Mouse (Mus musculus): ENCODE measurements around the gene Pitx1. TPM values are rescaled to one million over a fixed set of nuclear protein-coding genes. Genes with fewer than 3 reads are reported as not detected.
A peak's percentile ranks its signal among the peaks of the same experiment; 100 is the strongest.

Pitx1 gene
- total RNA-seq, 2 experiments from 2014 or later: not detected

DNA sequence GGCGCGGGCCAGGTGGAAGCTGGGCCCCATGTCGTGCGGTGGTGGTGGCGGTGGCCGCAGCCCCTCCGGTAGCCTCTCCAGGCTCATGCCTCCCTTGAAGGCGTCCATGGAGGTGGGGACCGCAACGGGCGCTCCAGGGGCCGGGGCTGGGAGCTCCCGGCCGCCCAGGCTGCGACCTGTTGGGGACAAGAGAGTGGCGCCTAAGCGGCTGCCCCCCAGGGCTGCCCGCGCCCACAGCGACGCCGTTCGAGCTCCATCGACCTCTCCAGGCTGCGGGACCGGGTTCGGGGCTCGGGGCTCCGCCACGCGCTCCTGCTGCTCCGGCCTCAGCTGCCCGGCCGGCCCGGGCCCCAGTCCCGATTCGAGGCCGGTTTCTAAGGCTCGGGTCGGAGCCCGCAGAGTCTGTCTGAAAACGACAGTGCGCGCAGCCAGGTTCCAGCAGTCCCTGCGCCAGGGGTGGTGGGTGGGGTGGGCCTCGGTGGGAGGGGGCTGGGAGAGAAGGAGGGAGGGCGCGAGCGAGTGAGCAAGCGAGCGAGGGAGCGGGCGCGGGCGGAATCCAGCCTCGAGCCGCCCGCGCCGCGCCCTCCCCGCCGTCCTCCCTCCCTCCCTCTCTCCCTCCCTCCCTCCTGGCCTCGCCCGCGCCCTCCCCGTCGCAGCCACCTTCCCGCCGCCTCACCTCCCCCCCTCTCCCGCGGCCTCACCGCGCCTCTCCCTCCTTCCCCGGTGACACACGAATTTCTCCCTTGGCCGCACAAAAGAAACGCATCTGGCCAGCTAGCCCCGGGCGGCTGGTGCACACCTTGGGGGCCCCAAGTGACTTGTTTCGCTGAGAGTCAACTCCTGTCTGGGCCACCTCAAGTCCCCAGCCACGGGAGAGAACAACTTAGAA, 4.9 kb downstream of the Pitx1 start:
- no peak for DNase-seq

DNA sequence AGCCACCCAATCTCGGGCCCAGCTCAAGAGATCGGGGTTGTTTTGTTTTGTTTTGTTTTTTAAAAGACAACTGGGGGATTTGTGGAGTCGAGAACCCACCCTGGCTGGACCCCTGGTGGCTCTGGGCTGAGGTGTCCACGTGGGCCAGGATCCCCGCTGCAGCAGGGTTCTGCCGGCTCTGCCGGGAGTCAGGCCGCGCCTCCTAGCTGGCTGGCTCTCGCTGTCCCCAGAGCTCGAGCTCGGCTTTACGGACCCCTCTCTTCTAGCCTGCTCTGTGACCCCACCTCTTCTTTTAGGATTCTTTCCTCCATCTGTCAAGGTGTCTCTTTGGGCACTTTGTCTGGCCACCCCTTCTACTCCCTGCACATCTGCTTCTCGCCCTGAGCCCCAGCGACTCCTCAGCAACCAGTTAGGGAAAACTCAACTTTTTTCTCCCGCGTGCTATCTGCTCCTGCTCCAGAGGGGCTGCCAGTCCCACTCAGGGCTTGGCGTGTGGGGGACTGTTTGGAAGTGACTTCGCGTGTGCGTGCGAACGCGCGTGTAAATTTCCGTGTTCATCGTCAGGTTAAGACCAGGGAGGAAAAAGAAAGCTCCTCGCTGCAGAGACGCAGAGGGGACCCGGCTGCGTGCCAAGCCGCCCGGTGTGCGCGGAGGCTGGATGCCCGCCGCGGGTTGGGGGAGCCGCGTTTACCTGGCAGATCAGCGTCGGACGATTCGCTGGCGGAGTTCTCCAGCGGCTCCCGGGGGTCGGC, 5.7 kb downstream of the Pitx1 start:
- peak; percentile 20 for DNase-seq

DNA sequence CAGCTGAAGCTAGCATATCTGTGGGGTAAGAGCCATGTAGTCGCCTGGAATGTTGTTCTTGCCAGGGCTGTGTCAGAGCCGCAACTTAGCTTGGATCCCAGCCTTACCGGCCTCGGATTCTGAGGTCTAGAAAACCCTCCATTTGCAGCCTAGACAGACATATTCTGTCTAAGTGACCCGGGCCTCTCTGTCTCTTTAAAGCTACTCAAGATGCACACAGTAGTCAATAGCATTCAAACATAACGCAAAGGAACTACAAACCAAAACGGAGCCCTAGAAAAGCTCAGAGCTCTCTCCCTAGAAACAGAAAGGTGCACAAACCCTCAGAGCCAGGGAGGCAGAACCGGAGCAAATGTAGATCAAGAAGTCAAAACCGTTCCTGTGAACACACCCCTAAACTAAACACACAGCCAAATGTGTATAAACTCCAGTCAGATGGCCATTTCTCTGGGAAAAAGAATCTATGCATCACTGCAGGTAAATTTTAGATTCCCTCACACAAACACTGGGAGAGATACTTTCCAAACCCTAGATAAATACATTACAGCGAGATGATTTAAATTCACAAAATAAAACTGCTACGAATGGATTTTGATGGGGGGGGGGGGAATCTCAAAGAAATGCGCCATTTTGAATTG, 6.9 kb downstream of the Pitx1 start:
- no peak for DNase-seq

DNA sequence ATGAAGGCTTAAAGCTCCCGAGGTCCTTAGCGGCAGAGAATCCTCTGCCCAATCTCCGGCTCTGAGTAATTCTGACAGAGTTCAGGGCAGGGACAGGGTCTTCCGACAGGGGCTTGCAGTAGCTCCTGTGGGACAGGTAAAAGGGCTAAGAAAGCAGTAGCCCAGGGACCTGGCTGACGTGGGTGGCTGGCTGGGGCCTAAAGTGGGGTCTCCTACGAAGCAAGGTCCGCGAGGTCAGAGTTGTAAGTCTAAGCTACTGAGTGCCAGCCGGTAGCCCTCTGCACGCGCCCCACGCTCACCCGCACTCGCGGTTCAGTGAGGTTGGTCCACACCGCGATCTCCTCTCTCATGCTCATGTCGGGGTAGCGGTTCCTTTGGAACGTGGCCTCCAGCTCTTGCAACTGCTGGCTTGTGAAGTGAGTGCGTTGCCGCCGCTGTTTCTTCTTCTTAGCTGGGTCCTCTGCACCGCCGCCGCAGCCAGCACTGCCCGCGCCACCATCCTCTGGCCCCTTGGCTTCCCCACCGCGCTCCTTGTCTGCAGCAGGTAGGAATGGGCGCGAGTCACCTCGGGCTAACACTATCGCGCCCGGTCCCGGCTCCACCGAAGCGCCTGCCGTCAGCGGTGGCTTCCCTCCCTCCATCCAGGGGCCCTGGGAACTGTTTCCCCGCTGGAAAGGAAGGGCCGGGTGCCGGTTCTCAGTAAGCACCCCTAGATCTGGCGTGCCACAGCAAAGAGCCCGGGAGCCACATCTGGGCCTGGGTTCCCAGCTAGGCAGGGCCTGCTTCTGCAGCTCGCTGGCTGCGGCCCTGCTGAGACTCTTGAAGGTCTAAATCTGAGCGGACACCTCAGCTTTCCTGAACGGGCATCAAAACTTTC, 7.6 kb downstream of the Pitx1 start:
- peak; percentile 22 for DNase-seq

DNA sequence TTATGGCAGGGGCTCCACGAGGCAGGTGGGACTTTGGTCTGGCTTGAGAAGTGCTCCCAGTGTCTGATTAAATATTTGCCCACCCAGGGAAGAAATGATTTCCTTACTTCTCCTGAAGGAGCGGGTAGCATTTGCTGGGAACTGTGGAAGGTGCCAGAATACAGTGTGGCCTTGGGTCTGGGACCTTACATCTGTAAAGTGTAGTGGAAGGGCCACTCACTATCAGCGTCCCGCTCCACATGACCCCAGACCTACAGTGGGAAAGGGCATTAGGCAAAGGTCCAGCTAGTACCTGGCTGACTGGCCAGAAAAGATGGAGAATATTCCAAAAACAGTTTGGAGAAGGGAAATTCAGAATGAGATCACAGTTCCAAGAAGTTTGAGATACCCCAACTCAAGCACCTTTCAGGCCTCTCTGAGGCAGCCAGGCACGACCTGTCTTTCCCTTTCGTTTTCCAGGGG, 8.3 kb downstream of the Pitx1 start:
- DNase-seq: no peak

DNA sequence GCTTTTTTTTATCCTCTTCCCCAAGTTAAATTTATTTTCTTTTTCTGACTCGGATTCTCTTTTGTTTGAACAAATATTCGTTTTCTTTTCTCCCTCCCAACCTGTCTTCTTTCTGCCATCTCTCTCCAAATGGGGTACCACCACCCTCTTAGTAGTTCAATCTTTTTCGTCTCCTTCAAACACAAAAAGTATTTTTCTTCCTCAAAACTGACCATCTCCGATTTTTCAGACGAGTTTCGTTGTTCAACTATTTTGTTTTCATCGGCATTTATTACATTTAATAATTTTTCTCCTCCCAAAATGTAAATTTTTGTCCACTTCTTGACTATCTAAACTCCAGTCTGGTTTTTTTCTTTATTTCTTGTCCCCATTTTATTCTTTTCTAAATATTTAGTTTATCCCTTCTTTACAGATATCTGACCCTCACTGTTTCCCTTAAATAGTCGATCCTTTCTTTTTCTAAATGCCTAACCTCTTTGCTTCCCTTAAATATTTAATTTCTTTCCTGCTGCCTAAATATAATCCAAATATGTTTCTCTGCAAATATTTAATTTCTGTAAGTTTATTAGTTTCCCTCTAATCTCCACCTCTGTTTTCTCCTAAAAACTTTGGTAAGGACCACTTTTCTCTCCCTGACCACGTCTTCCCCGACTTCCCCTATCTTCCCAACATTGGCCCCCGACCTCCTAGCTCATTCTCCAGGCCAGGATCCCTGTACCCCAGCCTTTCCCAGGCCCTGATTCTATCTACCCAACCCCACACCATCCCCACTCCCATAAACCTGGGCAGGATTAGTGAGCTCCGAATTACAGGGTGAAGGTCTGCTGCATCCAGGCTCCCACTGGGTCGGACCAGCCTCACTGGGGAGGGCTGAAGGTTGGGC, 9.0 kb downstream of the Pitx1 start:
- no peak for DNase-seq

DNA sequence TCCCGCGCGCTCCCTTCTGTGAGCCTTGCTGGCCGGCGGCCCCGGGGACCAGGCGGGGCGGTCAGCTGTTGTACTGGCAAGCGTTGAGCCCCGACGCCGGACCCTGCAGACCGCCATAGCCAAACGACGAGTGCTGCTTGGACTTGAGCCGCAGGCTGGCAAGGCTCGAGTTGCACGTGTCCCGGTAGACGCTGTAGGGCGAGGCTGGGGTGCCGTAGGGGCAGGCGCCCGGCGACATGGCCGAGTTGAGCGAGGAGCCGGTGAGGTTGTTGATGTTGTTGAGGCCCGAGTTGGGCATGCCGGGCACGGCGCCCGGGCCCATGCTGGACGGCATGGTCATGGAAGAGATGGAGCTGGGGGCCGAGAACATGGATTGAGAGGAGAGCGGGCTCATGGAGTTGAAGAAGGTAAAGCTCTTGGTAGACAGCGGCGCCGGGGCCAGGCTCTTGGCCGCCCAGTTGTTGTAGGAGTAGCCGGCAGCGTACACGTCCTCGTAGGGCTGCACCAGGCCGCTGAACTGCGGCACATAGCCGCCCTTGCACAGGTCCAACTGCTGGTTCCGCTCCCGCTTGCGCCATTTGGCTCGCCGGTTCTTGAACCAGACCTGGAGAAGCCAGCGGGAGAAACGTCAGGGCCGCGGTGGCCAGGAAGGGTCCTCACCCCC, 9.9 kb downstream of the Pitx1 start:
- DNase-seq: peak; percentile 33

DNA sequence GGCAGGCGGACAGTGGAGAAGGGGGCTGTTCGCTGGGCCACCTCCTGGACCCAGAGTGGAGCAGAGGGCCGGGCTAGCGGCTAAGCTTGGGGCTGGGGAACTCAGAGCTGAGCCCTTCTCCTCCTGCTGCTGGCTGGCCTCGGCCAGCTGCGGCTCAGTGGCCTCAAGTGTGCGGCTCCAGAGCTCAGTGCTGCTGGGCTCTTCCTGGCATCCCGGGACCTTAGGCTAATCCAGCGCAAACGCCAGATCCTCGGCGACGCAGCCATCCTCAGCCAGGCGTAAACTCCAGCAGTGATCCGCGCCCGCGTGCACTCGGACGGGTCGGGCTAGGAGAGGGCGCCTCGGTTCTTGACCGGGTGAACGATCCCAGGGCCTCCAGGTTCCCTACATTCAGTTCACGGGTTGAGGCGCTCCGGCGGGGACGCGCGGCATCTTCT, 10.7 kb downstream of the Pitx1 start:
- no peak for DNase-seq

DNA sequence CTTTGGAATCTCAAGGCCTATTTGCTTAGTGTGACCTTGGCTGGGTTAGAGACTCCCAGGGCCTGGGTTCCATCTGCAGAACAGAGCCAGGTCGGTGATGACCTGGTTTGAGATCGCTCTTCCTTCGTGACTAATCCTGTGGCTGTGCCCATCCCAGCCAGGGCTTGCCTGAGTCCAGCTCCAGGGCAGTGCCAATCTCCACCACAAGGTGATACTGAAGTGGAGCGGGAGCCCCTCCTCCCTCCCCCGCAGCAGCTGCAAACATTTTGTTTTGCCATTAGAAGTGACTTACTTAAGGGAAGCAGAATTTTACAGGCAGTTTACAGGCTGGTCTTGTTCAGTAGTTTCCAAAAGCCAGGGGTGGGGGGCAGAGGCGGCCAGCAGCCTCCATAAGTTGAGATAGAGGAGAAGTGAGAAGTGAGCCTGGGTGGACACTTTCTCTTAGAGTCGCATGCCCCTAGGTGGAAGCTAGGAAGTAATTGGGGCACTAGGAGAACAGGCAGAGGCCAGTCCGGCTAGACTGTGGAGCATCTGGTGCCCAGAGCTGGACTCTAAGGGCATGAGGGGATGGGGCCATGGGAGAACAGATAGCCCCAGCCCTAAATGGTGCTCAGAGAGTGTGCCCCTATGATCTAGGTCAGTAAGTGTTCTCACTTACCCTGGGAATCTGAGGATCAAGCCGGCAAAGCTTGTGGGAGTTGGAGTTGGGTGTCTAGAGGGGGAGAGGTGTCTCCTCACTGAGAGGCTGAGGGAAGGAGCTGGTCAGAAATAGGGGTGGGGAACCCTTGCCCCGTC, 11.6 kb downstream of the Pitx1 start:
- no peak for DNase-seq

DNA sequence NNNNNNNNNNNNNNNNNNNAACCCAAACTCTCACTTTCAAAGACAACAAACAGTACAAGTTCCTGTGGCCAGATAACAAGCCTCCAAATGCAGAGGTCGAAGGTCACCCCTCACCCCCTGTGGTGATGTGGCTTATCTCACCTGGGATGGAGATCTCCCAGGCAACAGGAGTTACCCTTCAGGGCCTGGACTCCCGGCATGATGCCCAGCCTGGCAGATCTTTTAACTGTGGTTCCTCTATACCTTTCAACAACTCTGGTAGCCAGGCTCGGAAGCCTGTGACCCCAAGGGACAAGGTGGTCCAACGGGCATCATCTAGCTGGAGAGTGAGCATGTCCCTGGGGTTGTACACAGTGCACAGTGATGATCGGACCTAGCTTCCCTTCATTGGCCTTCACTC, 13.5 kb downstream of the Pitx1 start:
- no peak for DNase-seq

DNA sequence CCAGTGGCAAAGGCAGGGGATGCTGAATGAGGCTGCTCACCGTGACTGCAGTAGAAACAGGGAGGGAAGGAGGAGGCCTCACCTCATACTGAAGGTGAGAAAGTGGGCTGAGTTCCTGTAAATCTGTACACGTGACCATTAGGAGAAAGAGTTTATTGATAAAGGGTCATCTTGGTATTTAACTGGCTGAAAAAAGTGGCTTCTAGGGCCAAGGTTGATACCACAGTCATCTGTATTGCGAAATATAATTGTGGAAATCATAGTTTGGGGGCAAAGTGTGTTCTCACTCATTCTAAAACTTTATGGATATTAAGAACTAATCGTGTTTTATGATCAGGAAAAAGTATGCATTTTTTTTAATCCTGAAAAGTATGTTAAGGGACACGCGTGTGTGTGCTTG, 21.2 kb downstream of the Pitx1 start:
- DNase-seq: no peak

DNA sequence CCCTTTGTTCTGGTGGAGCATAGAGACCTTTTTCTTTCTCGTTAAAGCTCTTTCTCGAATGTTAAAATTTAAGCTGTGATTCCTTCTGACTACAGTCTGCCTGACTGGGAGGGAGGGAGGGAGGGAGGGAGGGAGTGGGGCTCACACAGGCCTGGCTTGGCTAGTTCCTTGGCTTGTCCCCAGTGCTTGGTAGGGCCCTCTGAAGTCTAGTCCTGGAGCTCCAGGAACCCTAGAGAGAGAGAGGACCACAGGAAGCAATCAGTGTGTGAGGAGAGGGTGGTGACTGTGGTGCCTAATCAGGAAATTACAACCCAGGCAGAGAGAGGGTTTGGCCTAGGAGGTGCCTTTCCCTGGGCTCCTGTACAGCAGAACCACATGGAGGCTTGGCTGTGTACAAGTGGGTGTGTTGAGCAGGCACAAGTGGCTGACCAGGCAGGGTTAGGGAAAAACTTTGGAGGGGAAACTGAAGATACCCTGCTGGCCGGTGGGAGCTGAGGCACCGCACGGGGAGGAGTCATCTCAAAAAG, 22.4 kb downstream of the Pitx1 start:
- no peak for DNase-seq

DNA sequence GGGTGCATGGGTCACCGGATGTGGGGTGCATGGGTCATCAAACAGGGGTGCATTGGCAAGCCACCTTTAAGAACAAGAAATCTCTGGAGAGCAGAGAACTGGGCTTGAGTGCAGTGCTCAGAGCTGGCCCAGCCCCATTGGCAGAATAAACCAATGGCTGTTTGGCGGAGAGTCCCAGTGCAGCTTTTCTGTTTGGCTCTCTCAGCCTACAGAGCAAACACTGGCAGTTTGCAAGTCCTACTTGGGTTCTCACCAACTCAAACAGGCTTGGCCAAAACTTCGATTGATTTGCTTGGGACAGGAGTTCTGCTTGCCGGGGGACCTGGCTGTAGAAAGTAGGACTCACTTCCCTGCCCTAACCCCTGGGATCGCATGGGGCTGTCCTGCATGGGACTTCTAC, 25.0 kb downstream of the Pitx1 start:
- DNase-seq: no peak

DNA sequence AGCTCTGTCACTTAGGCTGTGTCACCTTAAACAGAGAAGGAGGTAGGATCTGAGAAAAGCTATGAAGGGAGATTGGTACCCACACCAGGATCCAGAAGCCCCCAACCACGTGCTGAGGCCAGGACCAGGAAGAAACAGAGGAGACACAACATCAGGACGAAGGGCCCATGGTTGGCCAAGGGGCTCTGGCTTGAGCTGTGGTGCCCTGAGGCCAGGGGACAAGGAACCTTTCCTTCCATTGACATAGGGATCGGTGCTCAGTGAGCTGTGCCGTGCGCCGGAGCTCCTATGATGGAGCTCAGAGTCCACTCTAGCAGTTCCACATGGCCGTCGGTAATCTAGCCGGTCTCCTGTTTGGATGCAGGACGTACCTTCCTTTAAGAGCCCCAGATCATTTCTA, 26.3 kb downstream of the Pitx1 start:
- no peak for DNase-seq

DNA sequence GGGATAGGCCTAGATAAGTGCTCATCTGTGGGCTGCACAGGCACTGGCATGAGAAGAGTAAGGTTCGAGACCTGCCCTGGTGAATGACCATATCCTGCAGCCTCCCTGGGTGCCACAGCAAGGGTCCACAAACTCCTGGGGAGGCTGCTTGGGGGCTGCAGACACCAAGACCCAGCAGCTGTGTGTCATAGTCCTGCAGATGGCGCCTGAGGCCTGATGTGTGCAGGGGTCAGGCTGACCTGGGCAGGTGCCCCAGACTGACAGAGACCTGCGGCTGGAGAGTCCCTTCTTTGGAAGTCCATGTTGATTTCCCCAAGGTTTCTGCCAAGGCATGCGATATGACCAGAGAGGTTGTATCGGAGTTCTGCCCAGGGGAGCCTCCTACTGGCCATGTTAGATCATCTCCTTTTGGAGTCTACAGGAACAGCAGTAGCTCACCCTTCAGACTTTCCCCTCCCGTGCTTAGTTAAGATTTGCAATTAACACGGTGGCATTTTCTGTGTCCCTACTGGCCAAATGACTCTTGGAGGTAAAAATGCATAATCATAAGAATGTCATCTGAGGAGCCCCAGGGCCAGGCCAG, 26.9 kb downstream of the Pitx1 start:
- no peak for DNase-seq

DNA sequence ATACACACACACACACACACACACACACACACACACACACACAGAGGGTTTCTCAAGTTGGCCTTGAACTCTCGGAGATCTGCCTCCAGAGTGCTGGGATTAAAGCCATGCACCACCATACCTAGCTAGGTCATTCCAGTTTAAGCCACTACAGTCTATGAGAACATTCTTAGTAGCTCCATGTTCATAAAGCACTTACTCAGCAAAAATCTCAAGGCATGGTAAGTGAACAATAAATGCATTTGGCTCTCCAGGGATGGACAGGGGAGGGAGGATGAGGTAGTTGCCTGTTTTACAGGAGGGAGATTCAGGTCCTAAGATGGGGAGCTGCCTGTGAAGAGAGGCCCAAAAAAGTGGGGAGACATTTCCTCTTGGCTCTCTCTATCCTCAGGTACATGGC, 32.0 kb downstream of the Pitx1 start:
- DNase-seq: no peak

DNA sequence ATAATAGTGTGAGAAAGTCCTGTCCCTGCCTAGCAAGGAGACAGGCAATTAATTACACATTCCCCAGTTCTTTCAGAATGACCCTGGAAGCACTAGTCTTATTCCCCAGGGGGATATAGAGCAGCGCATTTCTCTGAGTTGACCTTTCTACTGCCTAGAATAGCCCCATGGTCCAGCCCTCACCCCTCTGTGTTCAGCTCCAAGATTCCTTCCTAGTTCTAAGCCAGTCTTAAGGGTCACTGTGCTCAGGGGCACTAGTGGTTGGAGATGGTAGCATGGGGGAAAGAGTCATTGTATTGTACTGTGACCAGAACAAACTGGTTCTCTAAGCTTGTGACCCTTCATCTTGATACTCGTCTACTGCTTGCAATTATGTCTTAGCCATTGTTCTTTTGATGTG, 34.7 kb downstream of the Pitx1 start:
- DNase-seq: no peak

DNA sequence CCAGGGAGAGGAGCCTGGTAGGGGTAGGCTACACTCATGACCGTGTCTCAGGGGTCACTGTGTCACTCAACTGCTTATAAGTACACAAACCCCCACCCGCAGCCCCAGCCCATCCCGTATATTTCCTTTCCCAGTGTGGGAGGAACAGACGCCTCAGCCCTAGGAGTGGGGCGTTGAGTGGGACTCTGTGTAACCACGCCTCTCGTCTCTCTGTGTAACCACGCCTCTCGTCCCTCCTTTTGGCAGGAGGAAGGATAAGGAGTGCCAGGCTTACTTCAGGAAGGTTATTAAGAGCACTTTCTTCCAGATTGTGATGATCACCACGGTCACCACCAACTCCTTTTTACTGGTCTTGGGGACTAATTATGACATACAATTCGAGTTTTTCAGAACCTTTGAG, 49.9 kb downstream of the Pitx1 start:
- DNase-seq: peak; percentile 12

DNA sequence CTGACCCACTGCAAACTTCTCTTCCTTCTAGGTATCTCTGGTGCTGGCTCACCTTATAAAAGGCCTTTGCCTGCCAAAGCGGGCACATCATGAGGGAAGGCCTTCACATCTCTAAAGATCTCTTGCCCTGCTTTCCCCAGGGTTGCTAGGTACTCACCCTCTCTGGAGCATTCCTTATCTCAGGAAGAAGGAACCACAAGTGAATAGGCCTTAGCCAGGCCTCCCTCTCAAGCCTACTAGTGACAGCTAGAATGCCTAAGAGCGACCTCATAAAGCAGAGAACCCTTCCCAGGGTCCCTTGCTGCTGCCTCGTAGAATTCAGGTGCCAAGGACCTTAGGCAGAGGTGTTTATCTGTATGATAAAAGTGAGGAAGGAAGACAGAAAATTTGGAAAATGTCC, 51.7 kb downstream of the Pitx1 start, which contains the start of gene Catsper3:
Catsper3 (plus strand) TSS at position 301 of the 400 bp plus-strand sequence.
- no peak for DNase-seq
